Mouse (Mus musculus): Measurements from ENCODE around the gene Lmo4. TPM values are rescaled to one million over a fixed set of nuclear protein-coding genes. Genes with fewer than 3 reads are reported as not detected.

Lmo4 gene
- total and polyA plus RNA-seq, 2 experiments from 2014 or later, result 77.9 to 139 TPM

DNA sequence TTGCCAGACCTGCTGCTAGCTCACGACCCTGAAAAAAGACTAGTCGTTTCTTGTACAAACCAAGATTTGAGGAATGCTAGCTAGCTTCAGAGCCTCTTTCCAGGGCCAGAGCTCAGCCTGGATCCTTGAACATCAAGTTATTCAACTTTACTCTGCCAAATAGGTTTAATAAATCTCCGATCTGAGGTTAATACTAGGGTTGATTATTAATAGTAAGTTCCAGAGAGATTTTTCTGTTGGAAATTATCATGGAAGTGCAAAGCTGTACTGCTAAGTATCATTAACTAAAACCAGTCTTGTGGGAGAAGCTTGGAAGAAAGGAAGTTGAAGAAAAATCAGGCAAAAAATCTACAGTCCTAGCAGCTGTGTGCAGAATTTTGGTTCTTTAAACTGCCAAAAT lies 1.2 kb upstream of the Lmo4 start:
- DNase-seq (ENCODE audit: low spot score) (no peak), ATAC-seq (ENCODE audit: low FRiP score) (no peak)
- Histone ChIP-seq H3K4me2 (ENCODE audit: low read depth, low read length, poor library complexity, severe bottlenecking) (peak overlapping the region; percentile 97), H3K4me3 (ENCODE audit: low read depth, low read length) (peak overlapping the region; percentile 80; the same call in 1 of the 2 replicates), H3K27ac (ENCODE audit: low read depth, low read length) (no peak overlapping the region), H3K9ac (replicated peaks; ENCODE audit: low read length, poor library complexity, severe bottlenecking) (no peak overlapping the region), H3K9me3 (ENCODE audit: low read length) (no peaks in the 10 kb centered on the region), H3K36me3 (ENCODE audit: insufficient read depth, low read length) (no peaks in the 10 kb centered on the region), H3K4me1 (ENCODE audit: insufficient read depth, low read length) (peaks cover 6% of the 10 kb centered on the region; the same call in 1 of the 2 replicates), H3K27me3 (ENCODE audit: insufficient read depth, low read length) (no peaks in the 10 kb centered on the region)
- WGBS, result 25% methylated on average over 3 of the region's 3 CpGs
- no peak for TF ChIP-seq CTCF (IDR thresholded peaks at IDR 0.05)

DNA sequence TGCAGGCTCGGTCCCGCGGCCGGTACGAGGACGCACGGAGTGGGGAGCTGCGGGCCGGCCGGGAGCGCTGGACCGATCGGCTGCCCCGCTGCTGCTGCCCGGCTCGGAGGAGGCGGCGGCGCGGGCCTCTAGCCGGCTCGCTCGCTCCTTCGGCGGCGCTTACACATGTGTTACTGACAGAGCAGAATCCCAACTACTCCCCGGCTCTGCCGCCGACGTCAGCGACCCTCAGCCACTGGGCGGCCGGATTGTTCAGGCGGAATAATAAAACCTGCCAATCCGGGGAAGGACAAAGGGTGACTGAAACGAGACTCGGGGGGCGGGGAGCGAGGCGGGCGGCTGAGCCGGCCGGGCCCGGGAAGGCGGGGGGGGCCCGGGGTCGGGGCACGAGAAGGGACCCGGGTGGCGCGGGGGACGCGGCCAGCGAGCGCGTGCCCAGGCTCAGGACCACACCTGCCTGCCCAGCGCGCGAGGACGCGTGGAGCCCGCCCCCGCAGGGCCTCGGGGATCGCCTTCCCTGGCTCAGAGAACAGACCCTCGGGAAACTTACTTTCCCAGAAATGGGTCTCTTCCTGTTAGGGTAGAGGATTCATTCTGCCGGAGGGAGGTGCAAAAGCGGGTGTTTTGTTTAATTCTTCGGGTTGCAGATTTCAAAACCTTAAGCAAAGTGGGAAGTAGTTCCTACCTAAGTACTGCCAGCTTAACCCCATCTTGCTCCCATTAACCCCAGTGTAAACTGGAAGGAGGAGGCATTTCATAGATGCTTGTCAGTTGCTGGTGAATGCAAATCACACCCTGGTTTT lies 532 bp upstream of the Lmo4 start:
- TF ChIP-seq CTCF (IDR thresholded peaks at IDR 0.05), result 0 out of 2 replicates have a peak, but pooled peaks have one; percentile 2
- H3K9ac ChIP-seq (replicated peaks; ENCODE audit: low read length, poor library complexity, severe bottlenecking), result peak overlapping the region; percentile 87
- no peaks in the 10 kb centered on the region for H3K9me3 ChIP-seq (ENCODE audit: low read length)
- H3K27me3 ChIP-seq (ENCODE audit: insufficient read depth, low read length), result no peaks in the 10 kb centered on the region
- ATAC-seq (ENCODE audit: low FRiP score) (peak; percentile 95), DNase-seq (ENCODE audit: low spot score) (peak; percentile 98)
- peaks cover 6% of the 10 kb centered on the region; the same call in 1 of the 2 replicates for H3K4me1 ChIP-seq (ENCODE audit: insufficient read depth, low read length)
- peak overlapping the region; percentile 93 for H3K27ac ChIP-seq (ENCODE audit: low read depth, low read length)
- peak overlapping the region; percentile 97 for H3K4me2 ChIP-seq (ENCODE audit: low read depth, low read length, poor library complexity, severe bottlenecking)
- WGBS, result under 1% methylated on average over 59 of the region's 69 CpGs
- H3K36me3 ChIP-seq (ENCODE audit: insufficient read depth, low read length), result no peaks in the 10 kb centered on the region
- peak overlapping the region; percentile 80 for H3K4me3 ChIP-seq (ENCODE audit: low read depth, low read length)

DNA sequence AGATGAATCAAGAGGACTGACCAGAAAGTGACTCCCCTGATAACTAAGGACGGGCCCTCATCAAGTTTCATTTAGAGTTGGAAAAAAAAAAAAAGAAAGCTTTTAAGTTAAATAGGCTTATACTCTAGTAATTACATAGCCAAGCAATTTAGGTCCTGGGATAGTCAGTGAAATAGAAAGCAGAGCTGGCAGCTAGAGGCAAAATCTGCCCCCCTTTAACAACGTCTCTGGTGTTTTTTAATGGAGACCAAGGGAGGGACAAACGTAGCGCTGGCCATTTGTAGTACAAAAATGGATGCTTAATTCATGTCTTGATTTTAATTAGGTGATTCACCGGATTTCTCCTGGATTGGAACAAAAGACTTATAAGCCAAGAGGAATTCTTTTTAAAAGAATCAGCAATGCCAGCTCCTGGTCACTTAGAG lies 1.0 kb downstream of the Lmo4 start:
- Histone ChIP-seq H3K27me3 (ENCODE audit: insufficient read depth, low read length) (no peaks in the 10 kb centered on the region), H3K27ac (ENCODE audit: low read depth, low read length) (peak overlapping the region; percentile 93), H3K4me3 (ENCODE audit: low read depth, low read length) (peak overlapping the region; percentile 80), H3K4me2 (ENCODE audit: low read depth, low read length, poor library complexity, severe bottlenecking) (peak overlapping the region; percentile 97), H3K9ac (replicated peaks; ENCODE audit: low read length, poor library complexity, severe bottlenecking) (peak overlapping the region; percentile 87), H3K4me1 (ENCODE audit: insufficient read depth, low read length) (peaks cover 6% of the 10 kb centered on the region; the same call in 1 of the 2 replicates), H3K9me3 (ENCODE audit: low read length) (no peaks in the 10 kb centered on the region), H3K36me3 (ENCODE audit: insufficient read depth, low read length) (no peaks in the 10 kb centered on the region)
- under 1% methylated on average over 5 of the region's 5 CpGs for WGBS
- TF ChIP-seq CTCF (IDR thresholded peaks at IDR 0.05), result no peak
- DNase-seq (ENCODE audit: low spot score) (no peak), ATAC-seq (ENCODE audit: low FRiP score) (no peak)

DNA sequence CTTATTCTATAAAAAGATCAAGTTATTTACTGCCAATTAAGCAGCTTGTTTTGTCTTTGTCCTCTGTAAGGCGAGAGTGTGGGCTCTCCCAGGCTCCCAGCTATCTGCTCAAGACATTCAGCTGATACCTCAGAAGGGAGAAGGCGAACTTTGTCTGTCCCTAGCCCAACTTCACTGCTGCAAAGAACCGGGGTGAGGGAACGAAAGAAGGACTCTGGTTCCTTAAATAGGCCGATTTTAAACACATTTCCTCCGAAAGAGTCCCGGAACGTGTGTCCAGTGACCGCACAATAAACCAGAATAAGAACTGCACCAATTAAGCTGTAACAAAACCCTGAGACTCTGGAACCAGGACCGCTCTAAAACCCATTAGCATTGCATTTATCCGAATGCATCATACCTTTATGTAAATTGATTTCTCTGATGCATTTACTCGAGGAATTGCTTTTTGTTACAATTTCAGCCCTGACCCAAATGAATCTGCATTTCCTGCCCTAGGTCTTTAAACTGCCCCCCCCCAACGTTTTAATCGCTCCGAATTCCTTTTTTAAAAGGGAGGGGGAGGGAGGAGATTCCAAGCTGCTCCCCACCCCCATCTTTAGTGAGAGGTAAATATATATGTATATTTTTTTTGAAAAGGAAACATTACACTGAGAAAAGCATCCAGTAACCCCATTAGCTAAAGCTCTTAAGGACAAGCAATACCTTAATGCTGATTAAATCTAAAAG lies 1.6 kb downstream of the Lmo4 start:
- Histone ChIP-seq H3K4me1 (ENCODE audit: insufficient read depth, low read length) (peaks cover 6% of the 10 kb centered on the region; the same call in 1 of the 2 replicates), H3K9ac (replicated peaks; ENCODE audit: low read length, poor library complexity, severe bottlenecking) (peak overlapping the region; percentile 87), H3K9me3 (ENCODE audit: low read length) (no peaks in the 10 kb centered on the region), H3K4me3 (ENCODE audit: low read depth, low read length) (peak overlapping the region; percentile 80), H3K36me3 (ENCODE audit: insufficient read depth, low read length) (no peaks in the 10 kb centered on the region), H3K27me3 (ENCODE audit: insufficient read depth, low read length) (no peaks in the 10 kb centered on the region), H3K27ac (ENCODE audit: low read depth, low read length) (peak overlapping the region; percentile 57), H3K4me2 (ENCODE audit: low read depth, low read length, poor library complexity, severe bottlenecking) (peak overlapping the region; percentile 97)
- ATAC-seq (ENCODE audit: low FRiP score), result no peak
- DNase-seq (ENCODE audit: low spot score), result no peak
- 1% methylated on average over 15 of the region's 15 CpGs for WGBS
- TF ChIP-seq CTCF (IDR thresholded peaks at IDR 0.05), result no peak

DNA sequence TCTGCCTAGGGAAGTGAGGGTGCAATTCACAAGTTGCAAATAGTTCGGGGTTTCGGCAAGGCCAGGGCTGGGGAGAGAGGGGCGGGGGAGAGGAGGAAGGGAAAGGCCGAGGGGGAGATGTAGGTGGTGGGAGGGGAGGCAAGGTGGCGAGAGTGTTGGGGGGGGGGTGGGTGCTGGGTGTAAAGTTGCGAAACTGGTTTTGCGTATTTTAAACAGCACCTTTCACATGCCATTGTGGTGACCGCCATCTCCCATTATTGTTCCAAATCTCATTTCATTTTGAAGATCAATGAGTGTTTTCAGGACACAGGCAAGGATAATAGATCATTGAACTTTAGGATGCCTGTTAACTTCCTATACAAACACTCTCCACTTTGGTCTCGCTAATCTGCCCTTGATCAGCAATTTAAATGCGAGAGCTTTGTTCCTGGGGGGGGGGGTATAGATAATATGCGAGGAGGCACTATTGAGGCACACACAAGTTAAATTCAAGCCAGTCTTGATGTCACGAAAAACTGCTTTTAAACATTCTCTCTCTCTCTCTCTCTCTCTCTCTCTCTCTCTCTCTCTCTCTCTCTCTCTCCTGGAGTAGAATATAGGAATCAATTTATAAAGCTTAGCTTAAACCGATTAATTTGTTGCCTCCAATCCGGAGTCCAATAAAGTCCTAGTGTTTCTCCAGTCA lies 2.3 kb downstream of the Lmo4 start:
- H3K27me3 ChIP-seq (ENCODE audit: insufficient read depth, low read length), result no peaks in the 10 kb centered on the region
- peak overlapping the region; percentile 80 for H3K4me3 ChIP-seq (ENCODE audit: low read depth, low read length)
- H3K9me3 ChIP-seq (ENCODE audit: low read length), result no peaks in the 10 kb centered on the region
- no peaks in the 10 kb centered on the region for H3K36me3 ChIP-seq (ENCODE audit: insufficient read depth, low read length)
- DNase-seq (ENCODE audit: low spot score) (no peak), ATAC-seq (ENCODE audit: low FRiP score) (no peak)
- peak overlapping the region; percentile 87 for H3K9ac ChIP-seq (replicated peaks; ENCODE audit: low read length, poor library complexity, severe bottlenecking)
- no peak for TF ChIP-seq CTCF (IDR thresholded peaks at IDR 0.05)
- peak overlapping the region; percentile 97 for H3K4me2 ChIP-seq (ENCODE audit: low read depth, low read length, poor library complexity, severe bottlenecking)
- peaks cover 6% of the 10 kb centered on the region; the same call in 1 of the 2 replicates for H3K4me1 ChIP-seq (ENCODE audit: insufficient read depth, low read length)
- 2% methylated on average over 14 of the region's 14 CpGs for WGBS
- H3K27ac ChIP-seq (ENCODE audit: low read depth, low read length), result peak overlapping the region; percentile 68; the same call in 1 of the 2 replicates

All from midbrain, postnatal 0 days (tissue).